Mouse (Mus musculus): ENCODE results near the gene Fam229a.

GRCm38 (mm10) chr4:129525338-129525737, 34.3 kb downstream of the Fam229a start:
- TF ChIP-seq POLR2A (IDR thresholded peaks at IDR 0.05; ENCODE audit: control insufficient read depth, low read depth, low read length) (no peak), CTCF (IDR thresholded peaks at IDR 0.05; ENCODE audit: control insufficient read depth, insufficient read depth, insufficient replicate concordance, low read depth, low read length) (no peak)

Measured in testis, adult 2 months (tissue).